Mouse (Mus musculus) thymus, postnatal 0 days (tissue): ENCODE measurements at regions not wholly inside any gene's neighbourhood (a gene's known extent, or its start where the extent isn't known, plus 50 kb on each side); places are given as distances from the start of the nearest gene placed in this dataset.

Source experiments
- DNase-seq: peaks from one replicate; pipeline ENCODE4 v3.0.0-alpha.2; 2015; ENCODE audit warnings: low spot score

DNA sequence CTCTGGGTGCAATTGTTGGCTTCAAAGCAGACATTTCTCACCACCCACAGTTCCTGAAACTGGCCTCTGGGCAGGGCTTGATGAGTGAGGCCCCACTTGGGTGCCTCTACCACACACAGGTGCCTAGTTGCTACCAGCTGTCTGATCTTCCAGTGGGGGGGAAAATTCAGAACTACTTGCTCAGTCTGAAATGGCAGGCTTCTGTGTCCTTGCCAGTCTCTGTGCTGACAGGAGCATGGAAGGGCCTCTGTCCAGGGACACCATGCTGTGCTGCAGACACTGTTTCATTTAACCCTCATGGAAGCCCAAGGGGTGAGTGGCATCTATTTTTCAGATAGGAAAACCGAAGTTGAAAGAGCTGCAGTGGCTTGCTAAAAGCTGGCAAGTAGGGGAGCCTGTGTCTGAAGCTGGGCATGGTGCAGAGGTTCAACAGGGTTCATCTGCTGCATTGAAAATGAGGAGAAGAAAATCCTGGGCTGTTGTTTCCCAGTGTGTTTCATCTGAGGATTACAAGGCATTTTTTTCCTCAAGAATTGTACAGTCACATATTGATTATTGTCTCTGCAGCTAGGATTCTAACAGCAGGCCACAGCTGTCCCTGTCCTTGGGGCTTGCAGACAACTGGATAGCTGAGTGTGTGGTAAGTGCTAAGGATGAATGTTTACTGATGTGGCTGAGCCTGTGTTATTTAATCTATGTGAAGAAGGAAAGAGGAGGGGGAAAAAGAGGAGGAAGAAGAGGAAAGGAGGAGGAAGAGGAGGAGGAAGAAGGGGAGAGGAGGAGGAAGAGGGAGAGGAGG, 78.4 kb upstream of the Gadd45a start:
- peak; percentile 75 for DNase-seq

DNA sequence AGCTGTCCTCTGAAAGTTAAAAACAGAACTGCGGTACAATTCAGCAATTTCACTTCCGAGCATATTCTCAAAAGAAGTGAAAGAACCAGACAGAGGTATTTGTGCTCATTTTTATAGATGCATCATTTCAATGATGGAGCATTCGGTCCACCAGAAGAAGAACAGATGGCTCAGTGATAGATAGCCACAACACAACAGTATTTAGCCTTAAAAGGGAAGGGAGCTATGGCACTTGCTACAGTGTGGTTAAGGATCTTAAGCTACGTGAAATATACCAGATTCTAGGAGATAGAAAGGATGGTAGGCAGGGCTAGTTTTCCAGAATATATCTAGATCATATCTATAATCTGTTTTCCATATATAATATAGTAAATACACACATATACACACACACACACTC, 77.5 kb upstream of the Gadd45a start:
- DNase-seq, result no peak

GRCm38 (mm10) chr6:67113686-67114278, 76.5 kb upstream of the Gadd45a start:
- peak; percentile 29 for DNase-seq

- DNase-seq, result no peak
Observed at GRCm38 (mm10) chr6:67113261-67113660, 76.0 kb upstream of the Gadd45a start.

DNA sequence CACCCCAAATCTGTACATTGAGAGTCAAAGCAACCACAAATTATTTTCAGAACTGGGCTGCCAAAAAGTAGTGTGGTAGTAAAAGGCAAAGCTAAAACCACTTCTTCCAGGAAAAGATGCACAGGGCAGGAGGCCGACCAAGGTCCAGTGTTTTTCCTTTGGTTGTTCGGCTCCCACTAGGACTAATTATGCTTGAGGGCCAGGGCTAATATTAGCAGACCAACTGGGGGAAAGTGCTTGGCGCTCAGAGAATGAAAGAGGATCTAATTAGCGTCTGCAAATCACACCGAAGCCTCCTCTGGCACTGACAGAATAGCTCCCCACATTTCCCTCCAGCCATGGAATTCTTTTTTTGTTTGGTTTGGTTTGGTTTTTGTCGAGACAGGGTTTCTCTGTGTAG, 75.1 kb upstream of the Gadd45a start:
- DNase-seq, result no peak

GRCm38 (mm10) chr6:67111581-67111980, 74.3 kb upstream of the Gadd45a start:
- no peak for DNase-seq

DNA sequence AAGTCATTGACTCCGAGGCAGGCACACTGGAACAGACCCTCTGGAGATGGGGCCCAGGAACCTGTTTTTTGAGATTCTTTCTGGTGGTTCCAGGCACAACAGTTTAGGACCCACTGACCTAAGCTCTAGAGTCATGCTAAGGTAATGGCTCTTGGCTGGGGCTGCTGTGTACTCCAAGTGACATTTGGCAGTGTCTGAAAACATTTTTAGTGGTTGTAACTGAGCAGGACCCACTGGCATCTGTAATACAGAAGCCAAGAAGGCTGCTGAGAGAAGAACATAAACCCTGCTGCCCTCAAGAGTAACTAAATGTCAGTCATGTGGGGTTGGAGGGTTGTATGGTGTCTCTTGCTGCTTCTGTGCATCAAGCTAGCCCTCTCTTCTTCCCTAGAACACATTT, 73.1 kb upstream of the Gadd45a start:
- DNase-seq, result no peak

DNA sequence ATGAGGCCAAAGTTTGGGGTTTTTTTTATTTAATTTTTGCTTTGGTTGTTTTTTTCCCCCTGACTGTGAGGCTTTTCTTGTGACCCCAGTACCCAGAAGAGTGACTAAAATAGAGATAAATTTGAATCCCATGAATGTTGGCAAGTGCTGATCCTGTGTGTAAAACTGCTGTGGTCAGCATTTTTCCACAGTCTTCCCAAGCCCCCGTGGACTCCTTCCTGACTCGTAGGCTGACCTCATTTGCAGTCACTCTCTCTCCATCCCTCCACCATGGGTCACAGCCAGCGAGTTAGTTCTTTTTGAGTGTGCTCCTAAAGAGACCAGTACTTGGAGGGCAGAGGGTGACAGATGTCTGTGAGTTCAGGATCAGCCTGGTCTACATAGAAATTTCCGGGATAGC, 72.5 kb upstream of the Gadd45a start:
- DNase-seq, result no peak

DNA sequence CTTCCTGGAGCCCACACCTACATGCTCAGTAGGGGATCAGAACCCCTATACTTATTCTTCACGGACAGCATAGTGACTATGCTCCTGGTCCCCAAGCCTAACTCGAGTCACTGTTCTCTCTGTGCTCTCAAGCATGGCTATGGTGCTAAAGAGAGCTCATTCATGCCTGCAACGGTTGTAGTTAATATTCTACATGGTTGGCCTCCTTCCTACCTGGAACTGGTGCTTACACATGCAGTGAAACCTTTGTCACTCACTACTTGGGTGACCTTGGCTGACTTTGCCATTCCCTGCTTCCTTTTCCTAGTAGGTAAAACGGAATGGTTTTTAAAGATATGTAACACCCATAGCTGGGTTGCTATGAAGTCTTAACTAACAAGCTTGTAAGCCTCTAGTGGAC, 70.3 kb upstream of the Gadd45a start:
- DNase-seq, result no peak

GRCm38 (mm10) chr6:67106493-67106892, 69.2 kb upstream of the Gadd45a start:
- no peak for DNase-seq

DNA sequence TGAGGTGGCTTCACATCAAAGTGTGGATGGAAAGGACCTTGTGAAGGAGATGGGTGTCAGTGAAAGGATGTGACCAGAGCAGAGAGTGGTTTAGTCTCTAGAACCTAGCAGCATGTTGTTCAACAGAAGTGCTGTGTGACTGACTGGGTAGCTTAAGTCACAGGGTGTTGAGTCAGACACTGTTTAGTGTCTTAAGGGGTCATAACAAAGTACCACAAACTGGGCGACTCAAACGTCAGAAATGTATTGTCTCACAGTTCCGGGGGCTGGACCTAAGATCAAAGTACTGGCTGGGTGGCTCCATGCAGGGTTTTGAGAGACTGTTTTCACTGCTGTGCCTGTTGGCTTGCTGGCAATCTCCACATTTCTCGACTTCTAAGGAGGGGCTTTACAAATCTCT, 68.1 kb upstream of the Gadd45a start:
- no peak for DNase-seq

- DNase-seq, result no peak
Observed at GRCm38 (mm10) chr6:67104205-67104604, 66.9 kb upstream of the Gadd45a start.

DNA sequence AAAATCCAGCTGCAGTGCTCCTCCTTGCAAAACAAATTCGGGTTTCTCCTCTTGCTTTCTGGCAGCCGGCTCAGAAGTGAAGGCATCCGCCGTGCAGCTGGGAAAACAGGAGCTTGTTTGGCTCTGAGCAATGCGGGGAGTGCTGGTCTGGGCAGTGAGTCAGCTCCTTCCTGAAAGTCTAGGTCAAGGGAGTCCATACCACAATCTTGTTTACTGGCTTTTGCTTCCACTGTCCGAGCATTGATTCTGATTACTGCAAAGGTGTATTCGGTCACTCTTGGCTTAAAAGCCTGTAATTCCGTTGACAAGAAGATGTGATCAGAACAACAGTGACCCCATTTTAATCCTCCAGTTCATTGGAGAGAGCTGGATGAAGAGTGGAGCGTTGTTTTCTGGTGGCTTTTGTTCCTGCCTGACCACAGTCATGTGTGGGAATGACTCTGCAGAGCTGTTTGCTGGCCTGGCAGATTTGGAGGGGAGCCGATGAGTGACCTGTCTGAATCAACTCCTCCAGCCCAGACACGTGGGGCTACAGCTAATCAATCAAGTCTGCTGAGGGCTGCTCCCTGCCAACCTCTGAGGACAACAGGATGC, 65.4 kb upstream of the Gadd45a start:
- no peak for DNase-seq

DNA sequence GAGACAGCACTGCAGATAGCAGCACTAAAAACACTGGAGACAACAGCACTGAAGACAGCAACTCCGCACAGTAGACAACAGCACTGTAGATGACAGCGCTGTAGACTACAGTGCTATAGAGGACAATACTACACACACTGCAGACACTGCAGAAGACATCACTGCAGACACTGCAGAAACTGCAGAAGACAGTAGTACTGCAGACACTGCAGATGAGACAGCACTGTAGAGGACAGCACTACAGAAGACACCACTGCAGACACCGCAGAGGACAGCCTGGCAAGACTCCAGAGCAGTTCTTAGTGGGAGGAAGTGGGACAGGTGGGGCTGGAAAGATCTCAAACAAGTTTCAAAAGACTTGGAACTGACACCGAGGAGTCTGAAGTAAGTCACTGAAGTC, 64.8 kb upstream of the Gadd45a start:
- no peak for DNase-seq

DNA sequence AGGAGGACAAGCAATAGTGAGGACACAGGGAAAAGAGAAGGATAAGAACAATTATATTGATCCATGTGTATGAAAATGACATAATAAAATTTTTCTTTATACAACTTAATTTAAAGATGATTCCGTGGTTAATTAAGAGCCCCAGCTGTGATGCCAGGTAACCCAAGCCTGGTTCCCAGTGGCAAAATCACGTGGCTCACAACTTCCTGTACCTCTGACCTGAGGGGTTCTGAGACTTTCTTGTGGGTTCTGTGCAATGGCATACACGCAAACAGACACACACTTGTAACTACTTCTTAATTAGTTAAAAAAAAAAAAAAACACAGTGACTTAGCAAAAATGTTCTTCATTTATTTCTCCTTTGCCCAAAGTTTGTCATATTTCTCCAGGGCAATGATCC, 57.2 kb upstream of the Gadd45a start:
- peak; percentile 51 for DNase-seq

- no peak for DNase-seq
Observed at GRCm38 (mm10) chr6:67093128-67093527, 55.9 kb upstream of the Gadd45a start.

DNA sequence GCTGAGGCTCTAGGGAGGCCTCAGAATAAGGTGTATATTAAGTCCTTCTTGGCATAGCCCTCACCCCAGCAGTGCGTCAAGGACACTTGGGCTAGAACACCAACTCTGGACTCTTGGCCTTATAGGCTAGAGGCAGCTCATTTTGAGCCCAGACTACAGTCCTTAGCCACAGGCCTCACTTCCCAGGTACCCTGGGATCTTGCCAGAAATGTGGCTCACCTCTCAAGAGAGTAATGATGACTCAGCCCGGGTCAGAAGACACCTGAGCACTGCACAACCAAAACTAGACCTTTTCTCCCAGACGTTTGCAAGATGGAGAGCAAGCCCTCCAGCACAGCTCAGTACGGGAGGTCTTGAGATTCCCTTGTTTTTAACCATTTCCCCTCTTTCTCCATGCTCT, 52.9 kb upstream of the Gadd45a start:
- DNase-seq, result no peak

GRCm38 (mm10) chr6:67089530-67090140, 52.4 kb upstream of the Gadd45a start:
- DNase-seq, result no peak

DNA sequence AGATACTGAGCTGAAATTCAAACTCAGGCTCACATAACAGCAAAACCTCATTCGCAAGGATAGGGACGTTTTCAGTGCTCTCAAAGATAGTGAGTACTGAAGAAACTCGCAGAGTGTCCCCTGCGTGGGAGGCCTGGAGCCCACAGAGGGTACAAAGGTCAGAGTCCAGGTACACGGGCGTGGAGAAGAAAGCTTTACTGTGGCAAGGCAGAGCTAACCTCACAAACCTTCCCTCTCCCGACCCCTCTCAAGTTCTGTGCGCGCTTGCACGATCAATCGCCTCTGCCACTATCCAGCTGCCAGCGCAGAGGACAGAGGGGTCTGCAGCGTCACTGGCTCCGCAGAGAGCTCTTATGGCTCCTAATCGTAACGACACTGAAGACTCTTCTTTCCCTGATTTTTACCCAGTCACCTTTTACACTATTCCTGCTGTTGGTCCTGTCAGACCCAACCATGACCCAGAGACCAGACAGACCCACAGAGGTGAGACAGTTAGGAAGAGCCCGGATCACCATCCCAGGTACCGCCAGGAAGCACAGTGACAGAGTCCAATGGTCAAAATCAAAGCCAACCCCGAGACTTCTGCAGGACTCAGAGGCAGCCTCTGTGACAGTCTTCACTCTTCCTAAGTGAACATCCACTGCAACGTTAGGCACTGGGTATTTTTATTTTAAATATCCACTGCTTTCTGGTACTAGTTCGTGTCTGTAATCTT, 51.6 kb upstream of the Gadd45a start:
- DNase-seq, result no peak

DNA sequence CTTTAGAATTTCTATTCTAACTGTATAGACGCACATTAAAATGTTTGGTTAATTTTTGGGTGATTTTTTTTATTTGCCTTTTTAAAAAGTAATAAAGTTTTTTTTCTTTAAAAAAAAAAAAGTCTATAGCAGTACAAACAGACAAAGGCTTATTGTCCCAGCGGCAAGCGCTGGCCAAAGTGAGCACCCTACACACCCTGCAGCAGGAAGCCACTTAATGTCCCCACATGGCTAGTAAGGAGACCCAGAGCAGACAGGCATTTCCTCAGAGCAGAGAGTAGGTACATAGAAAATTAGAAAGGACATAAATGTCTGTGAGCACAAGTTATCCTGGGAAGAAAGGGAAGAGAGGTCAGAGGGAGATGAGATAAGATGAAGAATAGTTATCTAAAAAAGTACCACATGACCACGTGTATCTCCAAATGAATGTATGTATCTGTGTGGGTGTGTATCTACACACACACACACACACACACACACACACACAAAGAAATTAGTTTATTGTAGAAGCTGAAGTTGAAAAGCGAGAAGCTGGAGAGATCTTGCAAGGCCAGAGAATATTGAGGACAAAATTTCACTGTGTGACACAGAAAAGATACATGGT, 50.7 kb upstream of the Gadd45a start:
- DNase-seq, result no peak

- DNase-seq, result no peak
Observed at GRCm38 (mm10) chr6:67087393-67087792, 50.1 kb upstream of the Gadd45a start.
